In the genomic region with DNA sequence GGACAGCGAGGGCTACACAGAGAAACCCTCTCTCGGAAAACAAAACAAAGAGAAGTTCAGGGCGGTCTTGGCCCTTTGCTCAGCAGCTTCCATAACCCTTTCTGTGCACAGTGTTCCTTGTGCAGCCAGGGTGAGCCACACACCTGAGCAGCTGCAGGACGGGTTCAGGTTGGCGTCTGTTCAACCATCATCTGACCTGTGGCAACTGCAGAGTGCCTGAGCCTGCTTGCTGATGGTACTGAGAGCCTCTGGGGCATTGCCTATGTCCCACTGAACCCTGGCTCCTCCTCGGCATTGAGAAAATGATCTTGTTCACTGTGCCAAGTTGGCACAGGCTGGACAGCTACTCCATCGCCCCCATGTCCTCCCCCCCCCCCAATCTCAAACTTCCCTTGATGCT, we compare ENCODE assay signal across 14 mouse cellular contexts. TPM values are rescaled to one million over a fixed set of nuclear protein-coding genes. Genes with fewer than 3 reads are reported as not detected.
DNase-seq lines count a peak whose midpoint lies in the region; ATAC-seq and TF ChIP-seq lines count a peak whose summit lies in the region.
"Had no signal": no experiment of that assay in that cellular context is flagged by ENCODE, and none has a peak within 500 bp of the region (broad histone marks: within the 10 kb centered on the region; RNA-seq: fewer than 3 reads in every experiment).

No protein-coding gene starts in this region.

- H3K4me1 ChIP-seq in cerebellum, adult 2 months (ENCODE audit: control insufficient read depth, insufficient read depth, low read length) = peaks cover 13% of the 10 kb centered on the region
- H3K4me1 ChIP-seq in hindbrain, embryonic 12.5 days = peaks cover 27% of the 10 kb centered on the region
- peaks cover 35% of the 10 kb centered on the region for H3K4me1 ChIP-seq in hindbrain, embryonic 13.5 days (replicated peaks)
- H3K4me1 ChIP-seq in E14TG2a.4 (replicated peaks; ENCODE audit: low read depth, low read length) = peaks cover 33% of the 10 kb centered on the region
- H3K4me1 ChIP-seq in limb, embryonic 14.5 days (ENCODE audit: control insufficient read depth, insufficient read depth, low read length) = peaks cover 26% of the 10 kb centered on the region

- no peaks in the 10 kb centered on the region for H3K36me3 ChIP-seq in hindbrain, embryonic 12.5 days
- no peaks in the 10 kb centered on the region for H3K36me3 ChIP-seq in hindbrain, embryonic 13.5 days
- no peaks in the 10 kb centered on the region for H3K36me3 ChIP-seq in E14TG2a.4 (ENCODE audit: insufficient read depth, low read length)
- H3K36me3 ChIP-seq in limb, embryonic 14.5 days (ENCODE audit: control insufficient read depth, insufficient read depth, low read length) = peaks cover 21% of the 10 kb centered on the region; the same call in 1 of the 2 replicates
- H3K36me3 ChIP-seq: G1E; hindbrain, embryonic 15.5 days had no signal

- DNase-seq in cerebellum, adult 2 months = peak in 1 of 2 experiments; percentile 30
- DNase-seq in cerebellum, adult 11 months = no peak
- DNase-seq in limb, embryonic 14.5 days (ENCODE audit: low spot score) = no peak
- DNase-seq in Muller cell, postnatal 12 days (ENCODE audit: inconsistent ontology term) = no peak
- DNase-seq in right cerebral cortex, postnatal 25 days = no peak
- DNase-seq: cerebellum, postnatal 14 days; gastrocnemius, postnatal 36 days; thymus, postnatal 25 days had no signal

- H3K9me3 ChIP-seq in hindbrain, embryonic 12.5 days (replicated peaks) = 0 out of 2 replicates have a peak, but pooled peaks cover 3% of the 10 kb centered on the region
- no peaks in the 10 kb centered on the region for H3K9me3 ChIP-seq in hindbrain, embryonic 13.5 days
- peaks cover 3% of the 10 kb centered on the region; the same call in 1 of the 2 replicates for H3K9me3 ChIP-seq in E14TG2a.4 (ENCODE audit: low read length)
- H3K9me3 ChIP-seq in limb, embryonic 14.5 days (ENCODE audit: control insufficient read depth, low read length) = peaks cover 4% of the 10 kb centered on the region; the same call in 1 of the 2 replicates
- H3K9me3 ChIP-seq: G1E; hindbrain, embryonic 15.5 days had no signal

- no peak for TF ChIP-seq CTCF in cerebellum, adult 2 months (IDR thresholded peaks at IDR 0.05; ENCODE audit: borderline replicate concordance, insufficient read depth, low read depth, low read length)
- TF ChIP-seq CTCF in E14TG2a.4 (conservative IDR thresholded peaks at IDR 0.05; ENCODE audit: low read length) = no peak

- 61% methylated on average over 7 of the region's 7 CpGs for WGBS in cerebellum, adult 2 months
- 94% methylated on average over 7 of the region's 7 CpGs for WGBS in hindbrain, embryonic 12.5 days
- WGBS in hindbrain, embryonic 13.5 days = 89% methylated on average over 7 of the region's 7 CpGs
- WGBS in limb, embryonic 14.5 days = 88% methylated on average over 7 of the region's 7 CpGs

- TF ChIP-seq POLR2A in cerebellum, adult 2 months (IDR thresholded peaks at IDR 0.05; ENCODE audit: borderline replicate concordance, insufficient read depth, low read length) = no peak
- TF ChIP-seq POLR2A in limb, embryonic 14.5 days (IDR thresholded peaks at IDR 0.05; ENCODE audit: borderline replicate concordance, extremely low read depth, insufficient read depth, insufficient read length) = no peak

- peak overlapping the region; percentile 56 for H3K4me3 ChIP-seq in cerebellum, adult 2 months (replicated peaks; ENCODE audit: insufficient read depth, low read depth, low read length)
- H3K4me3 ChIP-seq in hindbrain, embryonic 12.5 days = no peak overlapping the region
- H3K4me3 ChIP-seq in hindbrain, embryonic 13.5 days = no peak overlapping the region
- 0 out of 2 replicates have a peak overlapping the region, but pooled peaks have one; percentile 17 for H3K4me3 ChIP-seq in E14TG2a.4 (replicated peaks; ENCODE audit: low read length)
- peak overlapping the region; percentile 59 for H3K4me3 ChIP-seq in limb, embryonic 14.5 days (replicated peaks; ENCODE audit: low read length)
- H3K4me3 ChIP-seq: hindbrain, embryonic 15.5 days had no signal

- no peak for ATAC-seq in hindbrain, embryonic 12.5 days (ENCODE audit: low FRiP score)
- no peak for ATAC-seq in hindbrain, embryonic 13.5 days (ENCODE audit: low FRiP score)
- ATAC-seq in limb, embryonic 14.5 days (ENCODE audit: low FRiP score, low read depth) = no peak

- no peaks in the 10 kb centered on the region for H3K27me3 ChIP-seq in cerebellum, adult 2 months (ENCODE audit: control insufficient read depth, insufficient read depth, low read length)
- peaks cover 18% of the 10 kb centered on the region; the same call in 1 of the 2 replicates for H3K27me3 ChIP-seq in hindbrain, embryonic 12.5 days
- H3K27me3 ChIP-seq in hindbrain, embryonic 13.5 days = peaks cover 23% of the 10 kb centered on the region
- peaks cover 57% of the 10 kb centered on the region for H3K27me3 ChIP-seq in E14TG2a.4 (ENCODE audit: insufficient read depth, low read length)
- no peaks in the 10 kb centered on the region for H3K27me3 ChIP-seq in limb, embryonic 14.5 days (ENCODE audit: control insufficient read depth, insufficient read depth, low read length)

- H3K27ac ChIP-seq in cerebellum, adult 2 months (ENCODE audit: insufficient read depth, low read length) = no peak overlapping the region
- H3K27ac ChIP-seq in hindbrain, embryonic 12.5 days = no peak overlapping the region
- H3K27ac ChIP-seq in hindbrain, embryonic 13.5 days = no peak overlapping the region
- no peak overlapping the region for H3K27ac ChIP-seq in limb, embryonic 14.5 days (replicated peaks; ENCODE audit: low read depth, low read length)
- H3K27ac ChIP-seq: hindbrain, embryonic 15.5 days; liver, embryonic 14.5 days had no signal

- H3K9ac ChIP-seq in hindbrain, embryonic 12.5 days = no peak overlapping the region
- no peak overlapping the region for H3K9ac ChIP-seq in hindbrain, embryonic 13.5 days
- H3K9ac ChIP-seq in limb, embryonic 14.5 days (ENCODE audit: low read depth, low read length, severe bottlenecking) = peak overlapping the region; percentile 70; the same call in 1 of the 2 replicates
- H3K9ac ChIP-seq: liver, embryonic 14.5 days had no signal

- H3K4me2 ChIP-seq in hindbrain, embryonic 12.5 days (replicated peaks) = peak overlapping the region; percentile 71
- no peak overlapping the region for H3K4me2 ChIP-seq in hindbrain, embryonic 13.5 days
- H3K4me2 ChIP-seq in limb, embryonic 14.5 days (replicated peaks; ENCODE audit: low read depth, low read length, severe bottlenecking) = peak overlapping the region; percentile 91

RNA-seq across cellular contexts. Expression of a gene that starts 3.5 kb away (rescaled TPM):
- polyA plus RNA-seq in cerebellum, adult 2 months (2012; rRNA removed) = 15.2 and 15.7 TPM in 2 replicates
- 19.9 and 24.6 TPM in 2 replicates for polyA plus RNA-seq in hindbrain, embryonic 12.5 days (2016; fragmentation: Nextera tagmentation; extraction: Ambion mirVana)
- polyA plus RNA-seq in hindbrain, embryonic 13.5 days (2015; fragmentation: Nextera tagmentation; extraction: Ambion mirVana) = 5.4 and 6.1 TPM in 2 replicates
- 85.0 and 87.3 TPM in 2 replicates for polyA plus RNA-seq in limb, embryonic 14.5 days (2012; rRNA removed)
- polyA plus RNA-seq in limb, embryonic 14.5 days (2014; fragmentation: Nextera tagmentation; extraction: Ambion mirVana) = 64.7 and 70.4 TPM in 2 replicates

RNA-seq across cellular contexts. Expression of a gene that starts 7.0 kb away (rescaled TPM):
- 33.7 and 34.9 TPM in 2 replicates for polyA plus RNA-seq in cerebellum, adult 2 months (2012; rRNA removed)
- polyA plus RNA-seq in hindbrain, embryonic 12.5 days (2016; fragmentation: Nextera tagmentation; extraction: Ambion mirVana) = 83.4 and 90.1 TPM in 2 replicates
- 67.9 and 72.9 TPM in 2 replicates for polyA plus RNA-seq in hindbrain, embryonic 13.5 days (2015; fragmentation: Nextera tagmentation; extraction: Ambion mirVana)
- polyA plus RNA-seq in limb, embryonic 14.5 days (2012; rRNA removed) = 41.2 and 48.7 TPM in 2 replicates
- polyA plus RNA-seq in limb, embryonic 14.5 days (2014; fragmentation: Nextera tagmentation; extraction: Ambion mirVana) = 75.5 and 84.1 TPM in 2 replicates

Comparison
In these comparisons a context has a peak if more than half of its experiments do, and no peak if none do; other contexts are left out.
1. H3K4me3 ChIP-seq: peak in cerebellum, adult 2 months (single experiment), E14TG2a.4 (single experiment) and limb, embryonic 14.5 days (single experiment); none in hindbrain, embryonic 12.5 days (single experiment) and hindbrain, embryonic 13.5 days (single experiment).